Mouse (Mus musculus) embryonic facial prominence, embryonic 11.5 days (tissue): ENCODE data around the gene Mmachc. TPM values are rescaled to one million over a fixed set of nuclear protein-coding genes. Genes with fewer than 3 reads are reported as not detected.
"Not testable (repeated sequence)": the region's sequence is repeated elsewhere in the genome, so short reads cannot be mapped to it uniquely, and the experiment has no call there.

Source experiments
- ATAC-seq: fragments of 200-750 bp; cut with Nextera tagmentation; replicated peaks from 2 replicates; pipeline ENCODE4 v1.8.0; 2017; ENCODE audit warnings: low read depth; ENCODE audit not compliant: insufficient number of reproducible peaks, low FRiP score, low TSS enrichment
- DNase-seq: peaks from one replicate; pipeline ENCODE4 v3.0.0-alpha.2; 2015; ENCODE audit warnings: low spot score
- H3K27ac ChIP-seq: fragments of 300-500 bp; sonication (generic); replicated peaks from 2 replicates; pipeline ENCODE4 v1.5.1; 2014; ENCODE audit warnings: mild to moderate bottlenecking, low read depth, low read length, control low read depth
- H3K27me3 ChIP-seq: fragments of 300-500 bp; sonication (generic); 2 replicates; pipeline ENCODE4 v1.6.1; 2014; ENCODE audit warnings: mild to moderate bottlenecking, low read length, moderate library complexity, mixed read lengths; ENCODE audit not compliant: control insufficient read depth, insufficient read depth
- H3K36me3 ChIP-seq: fragments of 300-500 bp; sonication (generic); replicated peaks from 2 replicates; pipeline ENCODE4 v1.6.1; 2014; ENCODE audit warnings: low read depth, mild to moderate bottlenecking, low read length, moderate library complexity, mixed read lengths; ENCODE audit not compliant: control insufficient read depth, insufficient read depth
- H3K4me1 ChIP-seq: fragments of 300-500 bp; sonication (generic); 2 replicates; pipeline ENCODE4 v1.6.1; 2014; ENCODE audit warnings: low read length, mixed read lengths; ENCODE audit not compliant: control insufficient read depth, insufficient read depth
- H3K4me2 ChIP-seq: fragments of 300-500 bp; sonication (generic); 2 replicates; pipeline ENCODE4 v1.6.1; 2014; ENCODE audit warnings: low read depth, mild to moderate bottlenecking, control low read depth, low read length, moderate library complexity
- H3K4me3 ChIP-seq: fragments of 300-500 bp; sonication (generic); 2 replicates; pipeline ENCODE4 v1.5.1; 2014; ENCODE audit warnings: low read depth, low read length, control low read depth
- H3K9ac ChIP-seq: fragments of 300-500 bp; sonication (generic); replicated peaks from 2 replicates; pipeline ENCODE4 v1.6.1; 2014; ENCODE audit warnings: mild to moderate bottlenecking, control low read depth, low read length
- H3K9me3 ChIP-seq: fragments of 300-500 bp; sonication (generic); replicated peaks from 2 replicates; pipeline ENCODE4 v1.6.1; 2016; ENCODE audit warnings: mild to moderate bottlenecking, low read length, inconsistent platforms, mixed read lengths; ENCODE audit not compliant: control insufficient read depth
- WGBS: fragments of 180-500 bp; shearing (Covaris S2); extraction: QIAGEN DNeasy Blood & Tissue Kit; methylation state at CpG from one replicate; pipeline ENCODE4 v1.1.7; 2014; 5-methylcytosine and 5-hydroxymethylcytosine counted together
- polyA plus RNA-seq: library from polyadenylated mRNA; unstranded; fragments of >200 nt; fragmentation: Nextera tagmentation; extraction: Ambion mirVana; gene quantifications from 2 replicates; pipeline ENCODE4 v1.2.1, GENCODE M21; 2014

Mmachc gene
- polyA plus RNA-seq, 1 experiment from 2014 or later: 20.0 TPM

GRCm38 (mm10) chr4:116685402-116686061 is 22.7 kb downstream of the Mmachc start, which contains the start of gene Prdx1:
Gene Prdx1, plus strand, starts transcription at chr4:116685544.
- Histone ChIP-seq H3K9me3 (no peaks in the 10 kb centered on the region), H3K36me3 (peaks cover 3% of the 10 kb centered on the region; the same call in 1 of the 2 replicates), H3K4me1 (no peaks in the 10 kb centered on the region), H3K4me2 (peak within 1 kb of the TSS; percentile 54), H3K27ac (peak within 1 kb of the TSS; percentile 91), H3K4me3 (peak within 1 kb of the TSS; percentile 55), H3K27me3 (no peaks in the 10 kb centered on the region), H3K9ac (peak within 1 kb of the TSS; percentile 76)
- DNase-seq: peak; percentile 95
- peak; percentile 96 for ATAC-seq
- under 1% methylated on average over 55 of the region's 56 CpGs for WGBS

DNA sequence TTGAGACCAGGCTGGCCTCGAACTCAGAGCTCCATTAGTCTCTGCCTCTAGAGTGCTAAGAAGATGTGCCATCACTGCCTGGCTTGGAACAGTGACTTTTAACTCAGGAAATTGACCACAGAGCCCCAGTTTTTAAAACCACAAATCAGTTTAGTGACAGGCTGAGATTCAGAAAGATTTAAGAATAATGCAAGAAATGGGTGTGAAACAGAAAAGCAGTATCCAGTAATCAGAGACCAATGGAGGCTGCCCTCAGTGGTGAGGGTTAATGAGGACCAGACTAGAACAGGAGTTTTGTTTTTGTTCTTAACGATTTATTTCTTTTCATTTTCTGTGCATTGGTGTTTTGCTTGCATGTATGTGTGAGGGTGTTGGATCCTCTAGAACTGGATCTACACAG is 23.5 kb downstream of the Mmachc start:
- Histone ChIP-seq H3K27me3 (no peaks in the 10 kb centered on the region), H3K4me1 (no peaks in the 10 kb centered on the region), H3K4me3 (peak overlapping the region; percentile 55; the same call in 1 of the 2 replicates), H3K27ac (no peak overlapping the region), H3K4me2 (peak overlapping the region; percentile 54; the same call in 1 of the 2 replicates), H3K9me3 (no peaks in the 10 kb centered on the region), H3K9ac (peak overlapping the region; percentile 76; the same call in 1 of the 2 replicates), H3K36me3 (peaks cover 3% of the 10 kb centered on the region; the same call in 1 of the 2 replicates)
- 58% methylated on average over 2 of the region's 2 CpGs for WGBS
- ATAC-seq (no peak), DNase-seq (no peak)

DNA sequence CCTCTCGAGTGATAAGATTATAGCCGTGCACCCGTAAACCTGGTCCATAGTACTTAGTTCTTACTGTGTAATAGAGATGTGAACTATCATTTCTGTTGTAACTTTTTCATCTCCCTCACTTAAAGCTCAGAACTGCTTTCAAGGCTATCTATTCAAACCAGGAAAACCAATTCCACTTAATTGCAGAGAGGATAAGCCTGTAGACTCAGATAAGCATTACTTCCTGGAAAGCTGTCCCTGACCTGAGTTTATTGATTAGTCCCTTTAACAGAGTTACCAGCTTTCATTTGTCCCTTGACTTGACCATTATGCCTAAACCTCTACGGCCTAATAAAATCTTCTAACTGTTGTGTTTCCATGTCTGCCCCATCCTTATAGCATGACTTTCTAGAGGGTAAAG is 24.2 kb downstream of the Mmachc start:
- no peaks in the 10 kb centered on the region for H3K9me3 ChIP-seq
- H3K4me2 ChIP-seq: no peak overlapping the region
- no peak overlapping the region for H3K27ac ChIP-seq
- H3K36me3 ChIP-seq: peaks cover 1% of the 10 kb centered on the region; the same call in 1 of the 2 replicates
- ATAC-seq (no peak), DNase-seq (no peak)
- no peak overlapping the region for H3K9ac ChIP-seq
- H3K27me3 ChIP-seq: no peaks in the 10 kb centered on the region
- H3K4me3 ChIP-seq: no peak overlapping the region
- H3K4me1 ChIP-seq: no peaks in the 10 kb centered on the region
- WGBS: 92% methylated on average over 4 of the region's 4 CpGs

DNA sequence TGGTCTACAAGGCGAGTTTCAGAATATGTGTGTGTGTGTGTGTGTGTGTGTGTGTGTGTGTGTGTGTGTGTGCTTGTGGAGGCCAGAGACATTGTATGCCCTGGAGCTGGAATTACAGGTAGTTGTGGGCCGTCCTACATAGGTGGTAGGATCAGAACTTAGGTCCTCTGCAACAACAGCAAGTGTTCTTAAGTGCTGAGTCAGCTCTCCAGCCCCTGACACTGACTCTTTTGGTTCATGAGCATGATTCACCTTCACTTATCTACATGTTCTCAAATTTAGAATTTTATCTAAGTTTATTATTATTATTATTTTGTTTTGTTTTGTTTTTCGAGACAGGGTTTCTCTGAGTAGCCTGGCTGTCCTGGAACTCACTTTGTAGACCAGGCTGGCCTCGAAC is 27.7 kb downstream of the Mmachc start:
- not testable (repeated sequence) for ATAC-seq, DNase-seq, H3K27ac ChIP-seq, H3K9ac ChIP-seq, H3K27me3 ChIP-seq, H3K4me1 ChIP-seq, H3K9me3 ChIP-seq, H3K4me3 ChIP-seq, H3K4me2 ChIP-seq, H3K36me3 ChIP-seq
- WGBS: 90% methylated on average over 4 of the region's 4 CpGs

DNA sequence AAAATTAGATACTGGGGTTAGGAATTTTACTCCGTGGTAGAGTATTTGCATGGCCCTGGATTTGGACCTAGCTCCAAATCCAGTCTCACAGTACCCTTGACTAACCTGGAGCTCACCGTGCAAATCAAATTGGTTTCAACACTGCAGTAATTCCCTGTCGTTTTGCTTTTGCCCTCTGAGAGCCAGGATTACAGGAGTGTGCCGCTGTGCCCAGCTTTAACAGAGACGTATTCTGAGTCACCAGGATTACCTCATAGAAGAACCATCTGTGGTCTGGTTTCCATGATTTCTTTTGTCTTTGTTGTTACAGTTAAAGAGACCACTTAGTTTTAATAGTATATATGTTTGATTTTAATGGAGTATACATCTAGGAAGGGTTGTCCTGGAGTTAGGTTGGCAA is 29.1 kb downstream of the Mmachc start:
- no peaks in the 10 kb centered on the region for H3K9me3 ChIP-seq
- no peaks in the 10 kb centered on the region for H3K27me3 ChIP-seq
- ATAC-seq: no peak
- no peak overlapping the region for H3K9ac ChIP-seq
- no peaks in the 10 kb centered on the region for H3K4me1 ChIP-seq
- 71% methylated on average over 5 of the region's 5 CpGs for WGBS
- no peak overlapping the region for H3K27ac ChIP-seq
- H3K4me2 ChIP-seq: no peak overlapping the region
- H3K4me3 ChIP-seq: no peak overlapping the region
- no peak for DNase-seq
- H3K36me3 ChIP-seq: no peaks in the 10 kb centered on the region

- Histone ChIP-seq H3K4me2 (no peak overlapping the region), H3K27ac (no peak overlapping the region), H3K9me3 (no peaks in the 10 kb centered on the region), H3K36me3 (no peaks in the 10 kb centered on the region), H3K4me3 (no peak overlapping the region), H3K4me1 (no peaks in the 10 kb centered on the region), H3K9ac (no peak overlapping the region), H3K27me3 (no peaks in the 10 kb centered on the region)
- no peak for ATAC-seq
- WGBS: 85% methylated on average over 1 of the region's 1 CpGs
- no peak for DNase-seq
Observed at GRCm38 (mm10) chr4:116677808-116678207, 30.4 kb downstream of the Mmachc start.

GRCm38 (mm10) chr4:116676027-116676426 is 32.2 kb downstream of the Mmachc start:
- no peaks in the 10 kb centered on the region for H3K36me3 ChIP-seq
- no peaks in the 10 kb centered on the region for H3K4me1 ChIP-seq
- H3K27me3 ChIP-seq: no peaks in the 10 kb centered on the region
- H3K9ac ChIP-seq: no peak overlapping the region
- 87% methylated on average over 3 of the region's 3 CpGs for WGBS
- H3K27ac ChIP-seq: no peak overlapping the region
- DNase-seq (no peak), ATAC-seq (no peak)
- no peak overlapping the region for H3K4me3 ChIP-seq
- no peak overlapping the region for H3K4me2 ChIP-seq
- no peaks in the 10 kb centered on the region for H3K9me3 ChIP-seq

- H3K9me3 ChIP-seq, H3K4me2 ChIP-seq, DNase-seq, H3K27me3 ChIP-seq, H3K27ac ChIP-seq, H3K4me3 ChIP-seq, ATAC-seq, H3K4me1 ChIP-seq, H3K9ac ChIP-seq, H3K36me3 ChIP-seq: not testable (repeated sequence)
- WGBS: 89% methylated on average over 6 of the region's 6 CpGs
Observed at GRCm38 (mm10) chr4:116674761-116675160, 33.4 kb downstream of the Mmachc start.
